Mouse (Mus musculus) midbrain, embryonic 13.5 days (tissue): ENCODE results near the gene Trim72. TPM values are rescaled to one million over a fixed set of nuclear protein-coding genes. Genes with fewer than 3 reads are reported as not detected.

Experiments used
- ATAC-seq: fragments of 200-750 bp; cut with Nextera tagmentation; 2 replicates; pipeline ENCODE4 v1.8.0; 2017; ENCODE audit warnings: mild to moderate bottlenecking, moderate TSS enrichment, moderate library complexity
- H3K27ac ChIP-seq: fragments of 300-500 bp; sonication (generic); 2 replicates; pipeline ENCODE4 v1.5.1; 2015; ENCODE audit warnings: inconsistent platforms, mild to moderate bottlenecking, moderate library complexity
- H3K27me3 ChIP-seq: fragments of 300-500 bp; sonication (generic); 2 replicates; pipeline ENCODE4 v1.6.1; 2015; ENCODE audit warnings: mild to moderate bottlenecking, inconsistent platforms
- H3K36me3 ChIP-seq: fragments of 300-500 bp; sonication (generic); 2 replicates; pipeline ENCODE4 v1.6.1; 2015; ENCODE audit warnings: mild to moderate bottlenecking, inconsistent platforms
- H3K4me1 ChIP-seq: fragments of 300-500 bp; sonication (generic); replicated peaks from 2 replicates; pipeline ENCODE4 v1.6.1; 2015; ENCODE audit warnings: inconsistent platforms
- H3K4me2 ChIP-seq: fragments of 300-500 bp; sonication (generic); replicated peaks from 2 replicates; pipeline ENCODE4 v1.6.1; 2015; ENCODE audit warnings: moderate library complexity, mild to moderate bottlenecking, inconsistent platforms
- H3K4me3 ChIP-seq: fragments of 300-500 bp; sonication (generic); replicated peaks from 2 replicates; pipeline ENCODE4 v1.5.1; 2015; ENCODE audit warnings: mild to moderate bottlenecking, inconsistent platforms
- H3K9ac ChIP-seq: fragments of 300-500 bp; sonication (generic); replicated peaks from 2 replicates; pipeline ENCODE4 v1.6.1; 2015; ENCODE audit warnings: mild to moderate bottlenecking, inconsistent platforms
- H3K9me3 ChIP-seq: fragments of 300-500 bp; sonication (generic); 2 replicates; pipeline ENCODE4 v1.6.1; 2016; ENCODE audit warnings: mild to moderate bottlenecking, inconsistent platforms
- WGBS: fragments of 180-500 bp; shearing (Covaris S2); methylation state at CpG from one replicate; pipeline ENCODE4 v1.1.7; 2015; 5-methylcytosine and 5-hydroxymethylcytosine counted together
- polyA plus RNA-seq: library from polyadenylated mRNA; unstranded; fragments of >200 nt; fragmentation: Nextera tagmentation; extraction: Ambion mirVana; gene quantifications from 2 replicates; pipeline ENCODE4 v1.2.1, GENCODE M21; 2015

Gene Trim72
- not detected in 2 replicates for polyA plus RNA-seq

DNA sequence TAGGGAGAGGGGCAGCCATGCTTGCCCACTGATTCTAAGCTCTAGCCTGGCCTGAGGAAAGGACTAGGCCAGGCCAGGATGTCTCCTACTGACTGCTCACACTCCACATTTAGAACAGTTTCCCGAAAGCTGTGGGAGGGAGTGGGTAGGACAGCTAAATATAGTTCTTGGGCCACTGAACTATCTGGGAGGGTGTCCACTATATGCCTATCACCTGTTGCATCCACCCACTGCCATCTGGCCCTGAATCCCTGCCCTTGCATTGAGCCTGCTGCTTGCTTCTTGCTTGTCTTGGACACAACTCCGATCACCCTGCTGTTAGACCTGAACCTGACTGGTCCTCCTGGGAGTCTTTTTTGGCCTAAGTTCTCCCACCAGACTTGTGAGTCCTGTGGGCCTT, at the start of gene Trim72:
Gene Trim72 (plus strand): TSS at position 262 of the 400 bp plus-strand sequence.
- no peak for ATAC-seq
- H3K27ac ChIP-seq = no peak within 1 kb of the TSS
- WGBS = 96% methylated on average over 2 of the region's 2 CpGs
- H3K9me3 ChIP-seq = no peaks in the 10 kb centered on the region
- H3K36me3 ChIP-seq = no peaks in the 10 kb centered on the region
- H3K27me3 ChIP-seq = peaks cover 8% of the 10 kb centered on the region; the same call in 1 of the 2 replicates
- no peak within 1 kb of the TSS for H3K4me3 ChIP-seq
- peak within 1 kb of the TSS; percentile 48; the same call in 1 of the 2 replicates for H3K9ac ChIP-seq
- peak within 1 kb of the TSS; percentile 27; the same call in 1 of the 2 replicates for H3K4me2 ChIP-seq
- H3K4me1 ChIP-seq = peaks cover 8% of the 10 kb centered on the region

DNA sequence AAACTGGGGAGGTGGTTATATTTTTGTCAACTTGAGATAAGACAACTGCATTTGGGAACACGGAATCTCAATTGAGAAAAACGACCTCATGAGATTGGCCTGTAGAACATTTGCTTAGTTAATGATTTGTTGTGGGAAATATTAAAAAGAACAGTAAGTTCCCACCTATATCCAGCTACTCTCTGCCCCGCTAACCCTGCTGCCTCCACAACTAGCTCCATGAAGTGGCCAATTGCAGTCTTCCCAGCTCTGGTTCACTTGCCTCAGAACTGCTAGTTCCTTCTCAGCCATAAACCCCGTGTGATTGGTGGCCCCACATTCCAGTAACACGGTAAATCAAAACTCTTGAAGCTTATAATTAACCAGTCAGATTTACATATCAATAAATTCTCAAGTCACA, 44.4 kb upstream of the Trim72 start:
- no peak overlapping the region for H3K9ac ChIP-seq
- no peaks in the 10 kb centered on the region for H3K4me1 ChIP-seq
- H3K9me3 ChIP-seq = no peaks in the 10 kb centered on the region
- 70% methylated on average over 5 of the region's 5 CpGs for WGBS
- H3K27me3 ChIP-seq = no peaks in the 10 kb centered on the region
- no peak overlapping the region for H3K4me3 ChIP-seq
- H3K4me2 ChIP-seq = no peak overlapping the region
- no peak for ATAC-seq
- no peak overlapping the region for H3K27ac ChIP-seq
- H3K36me3 ChIP-seq = no peaks in the 10 kb centered on the region

DNA sequence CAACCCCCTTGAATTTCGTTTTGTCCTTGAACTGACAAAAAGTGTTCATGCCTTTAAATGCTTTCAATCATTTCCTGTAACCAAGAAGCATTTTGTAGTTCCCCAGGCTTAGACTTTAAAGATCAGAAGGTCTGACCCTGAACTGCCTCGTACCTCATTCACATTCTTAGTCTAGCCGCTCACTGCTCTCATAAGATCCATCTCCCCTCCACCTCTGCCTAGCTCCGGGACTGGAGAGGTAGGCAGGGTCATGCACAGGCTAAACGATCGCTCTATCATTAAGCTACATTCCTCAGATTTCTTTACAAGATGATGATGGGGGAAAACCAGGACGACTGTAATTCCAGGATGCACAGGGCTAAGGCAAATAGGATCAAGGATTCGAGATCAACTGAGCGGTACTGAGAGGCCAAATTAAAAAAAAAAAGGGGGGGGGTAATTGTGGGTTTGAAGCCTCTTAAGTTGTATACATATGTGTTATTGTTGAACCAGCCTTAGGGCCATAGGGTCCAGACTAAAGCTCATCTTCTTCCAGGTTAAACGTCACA, 37.3 kb upstream of the Trim72 start:
- Histone ChIP-seq H3K36me3 (peaks cover 19% of the 10 kb centered on the region), H3K9ac (peak overlapping the region; percentile 93), H3K9me3 (no peaks in the 10 kb centered on the region), H3K4me1 (peaks cover 29% of the 10 kb centered on the region), H3K4me2 (peak overlapping the region; percentile 68), H3K4me3 (peak overlapping the region; percentile 95), H3K27ac (peak overlapping the region; percentile 97), H3K27me3 (no peaks in the 10 kb centered on the region)
- peak; percentile 2; the same call in 1 of the 2 replicates for ATAC-seq
- 10% methylated on average over 10 of the region's 10 CpGs for WGBS

DNA sequence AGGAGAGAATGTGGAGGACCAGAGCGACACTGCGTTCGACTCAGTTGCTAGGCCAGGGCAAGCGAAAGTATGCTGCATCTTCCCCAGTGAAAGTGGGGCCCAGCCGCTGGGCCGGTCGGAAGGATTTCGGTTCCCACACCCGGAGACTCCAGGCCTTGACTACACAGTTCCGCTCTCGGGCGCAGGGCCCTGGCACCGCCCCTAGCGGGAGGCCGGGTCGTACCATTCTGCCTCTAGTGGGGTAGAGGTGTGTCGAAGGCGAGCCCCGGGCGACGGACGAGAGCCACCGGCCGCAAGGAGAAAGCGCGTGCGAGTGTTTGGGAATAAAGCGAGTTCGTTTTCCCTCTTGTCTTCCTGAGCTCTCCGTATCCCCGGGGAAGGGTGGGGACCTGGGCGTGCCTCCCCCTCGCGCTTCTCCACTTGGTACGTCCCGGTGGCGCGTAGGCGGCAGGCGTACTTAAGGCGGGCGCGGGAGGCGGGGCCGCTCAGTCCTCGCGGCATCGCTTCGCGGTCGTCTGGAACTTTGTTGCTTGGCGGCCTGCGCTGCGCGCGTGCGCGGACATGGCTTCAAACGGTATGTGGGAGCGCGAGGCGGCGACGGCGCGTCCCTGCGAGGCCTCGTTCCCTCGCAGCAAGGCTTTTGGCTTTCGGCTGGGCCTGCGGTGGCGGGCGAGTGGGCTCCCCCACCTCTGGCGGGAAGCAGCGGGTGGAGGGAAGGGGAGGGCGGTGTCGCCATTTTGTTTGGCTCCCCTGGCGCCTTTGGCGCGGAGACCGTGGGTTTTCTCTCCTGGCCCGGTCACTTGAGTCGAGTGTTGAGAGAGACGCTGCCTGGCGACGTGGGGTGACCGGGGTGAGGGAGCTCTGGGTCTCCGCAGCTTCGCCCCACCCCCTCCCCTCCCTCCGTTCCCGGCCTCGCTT, 36.5 kb upstream of the Trim72 start, which contains the start of gene Fus:
Gene Fus (plus strand): TSS at position 454 of the 918 bp plus-strand sequence.
- H3K27ac ChIP-seq = peak within 1 kb of the TSS; percentile 97
- H3K9ac ChIP-seq = peak within 1 kb of the TSS; percentile 93
- H3K27me3 ChIP-seq = no peaks in the 10 kb centered on the region
- peak within 1 kb of the TSS; percentile 89 for H3K4me2 ChIP-seq
- no peaks in the 10 kb centered on the region for H3K9me3 ChIP-seq
- H3K4me1 ChIP-seq = peaks cover 29% of the 10 kb centered on the region
- H3K4me3 ChIP-seq = peak within 1 kb of the TSS; percentile 95
- peak; percentile 95 for ATAC-seq
- WGBS = under 1% methylated on average over 91 of the region's 92 CpGs
- H3K36me3 ChIP-seq = peaks cover 27% of the 10 kb centered on the region

DNA sequence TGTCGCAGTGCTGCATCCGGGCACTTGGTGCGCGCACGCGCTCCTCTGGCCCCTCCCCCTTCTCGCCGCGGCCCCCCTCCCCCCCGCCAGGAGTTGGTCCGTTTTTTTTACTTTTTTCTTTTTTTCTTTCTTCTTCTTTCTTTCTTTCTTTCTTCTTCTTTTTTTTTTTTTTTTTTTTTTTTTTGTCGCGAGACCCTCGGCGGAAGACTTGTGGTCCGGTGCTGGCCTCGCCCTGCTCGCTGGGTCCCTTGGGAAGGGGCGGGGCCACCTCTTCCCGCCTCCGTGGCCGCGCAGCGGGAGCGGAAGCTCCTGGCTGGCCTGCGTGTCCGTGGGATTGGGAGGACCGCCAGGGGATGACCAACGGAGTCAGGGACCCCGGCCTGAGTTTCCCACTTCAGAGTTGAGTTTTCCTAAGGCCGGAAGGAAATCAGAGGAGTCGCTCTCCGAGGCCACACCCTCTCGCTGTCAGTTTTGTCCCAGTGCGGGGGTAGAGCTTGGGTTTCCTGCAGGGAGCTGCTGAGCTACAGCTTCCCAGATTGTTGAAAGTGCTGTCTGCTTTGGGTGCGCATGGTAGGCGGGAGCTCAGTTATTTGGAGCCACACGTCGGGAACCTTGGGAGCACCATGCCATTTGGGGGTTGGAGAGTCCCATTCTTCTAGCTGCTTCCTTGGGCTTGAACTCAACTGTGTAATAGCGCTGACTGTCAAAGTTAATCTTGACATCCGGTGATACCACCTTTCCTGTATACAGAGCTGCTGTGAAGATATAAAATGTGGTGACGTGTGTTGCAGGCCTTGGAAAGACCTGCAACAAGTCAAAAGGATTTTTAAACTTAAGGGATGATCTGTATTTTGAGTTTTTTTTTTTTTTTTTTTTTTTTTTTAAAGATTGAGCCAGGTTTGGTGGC, 35.6 kb upstream of the Trim72 start:
- peak; percentile 53; the same call in 1 of the 2 replicates for ATAC-seq
- under 1% methylated on average over 38 of the region's 42 CpGs for WGBS
- peak overlapping the region; percentile 95 for H3K4me3 ChIP-seq

DNA sequence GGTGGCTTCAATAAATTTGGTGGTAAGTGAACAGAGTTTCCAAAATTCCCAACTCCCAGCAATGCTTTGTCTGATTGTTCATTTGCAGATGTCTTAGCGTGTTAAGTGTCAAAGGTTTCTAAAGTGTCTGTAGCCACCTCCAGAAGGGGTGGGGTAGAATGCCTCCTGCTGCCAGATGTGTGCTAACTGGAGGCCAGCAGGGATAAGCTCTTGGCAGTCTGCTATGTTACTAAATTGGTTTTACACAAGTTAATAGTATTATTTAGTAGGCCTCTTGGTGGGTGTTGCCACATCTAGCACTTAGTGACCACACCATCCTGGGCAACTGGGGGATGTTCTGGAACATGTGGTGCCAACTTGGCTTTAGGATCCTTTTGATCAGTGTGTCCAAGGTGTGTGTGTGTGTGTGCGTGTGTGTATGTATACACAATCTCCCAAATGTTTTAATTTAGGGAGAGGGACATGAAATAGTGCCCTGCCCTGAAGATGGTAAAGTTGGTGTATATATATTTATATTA, 29.3 kb upstream of the Trim72 start:
- H3K27me3 ChIP-seq = no peaks in the 10 kb centered on the region
- no peaks in the 10 kb centered on the region for H3K9me3 ChIP-seq
- no peak overlapping the region for H3K9ac ChIP-seq
- H3K36me3 ChIP-seq = peaks cover 95% of the 10 kb centered on the region
- no peak overlapping the region for H3K27ac ChIP-seq
- H3K4me3 ChIP-seq = no peak overlapping the region
- 85% methylated on average over 2 of the region's 2 CpGs for WGBS
- no peak overlapping the region for H3K4me2 ChIP-seq
- no peak for ATAC-seq
- H3K4me1 ChIP-seq = peaks cover 11% of the 10 kb centered on the region

More for the DNA sequence above, 35.6 kb upstream of the Trim72 start:
- H3K36me3 ChIP-seq = peaks cover 36% of the 10 kb centered on the region
- peaks cover 29% of the 10 kb centered on the region for H3K4me1 ChIP-seq
- peak overlapping the region; percentile 97 for H3K27ac ChIP-seq
- H3K4me2 ChIP-seq = peak overlapping the region; percentile 89
- no peaks in the 10 kb centered on the region for H3K27me3 ChIP-seq
- H3K9me3 ChIP-seq = no peaks in the 10 kb centered on the region
- H3K9ac ChIP-seq = peak overlapping the region; percentile 93

DNA sequence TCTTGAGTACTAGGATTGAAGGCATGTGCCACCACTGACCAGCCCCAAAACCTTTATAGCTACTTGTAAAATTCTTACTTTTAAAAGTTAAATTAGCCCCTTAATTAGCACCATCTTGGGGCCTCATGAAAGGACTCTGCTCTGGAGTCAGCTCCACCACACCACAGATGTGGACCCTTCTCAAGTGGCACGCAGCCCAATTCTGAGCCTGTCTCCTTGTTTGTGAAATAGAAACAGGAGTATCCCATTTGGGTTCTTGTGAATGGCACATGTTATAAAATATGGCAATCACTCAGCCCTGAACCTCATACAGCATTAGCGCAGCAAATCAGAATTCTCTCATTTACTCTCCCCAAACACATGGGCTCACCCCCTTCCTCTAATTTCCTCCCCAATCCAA, 24.9 kb upstream of the Trim72 start:
- Histone ChIP-seq H3K4me3 (no peak overlapping the region), H3K27ac (no peak overlapping the region), H3K4me1 (no peaks in the 10 kb centered on the region), H3K27me3 (no peaks in the 10 kb centered on the region), H3K9ac (no peak overlapping the region), H3K4me2 (no peak overlapping the region), H3K36me3 (peaks cover 97% of the 10 kb centered on the region), H3K9me3 (no peaks in the 10 kb centered on the region)
- 99% methylated on average over 2 of the region's 2 CpGs for whole genome bisulfite sequencing
- ATAC-seq = no peak

DNA sequence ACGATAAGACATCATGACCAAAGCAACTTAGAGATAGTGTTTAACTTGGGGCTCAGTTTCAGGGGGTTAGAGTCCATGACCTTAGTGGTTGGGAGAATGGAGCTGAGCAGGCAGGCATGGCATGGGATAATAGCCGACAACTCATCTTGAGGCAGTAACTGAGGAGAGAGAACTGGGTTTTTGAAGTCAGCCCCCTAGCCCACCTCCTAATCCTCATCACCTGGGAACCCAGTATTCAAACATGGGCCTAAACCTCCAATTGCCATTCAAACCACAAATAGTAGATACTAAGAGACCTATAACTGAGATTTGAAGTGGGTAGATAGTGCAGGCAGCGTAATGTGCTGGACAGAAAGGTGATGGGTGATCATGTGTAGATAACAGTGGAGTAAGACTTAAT, 23.1 kb upstream of the Trim72 start:
- no peak overlapping the region for H3K27ac ChIP-seq
- H3K36me3 ChIP-seq = peaks cover 96% of the 10 kb centered on the region
- H3K9ac ChIP-seq = no peak overlapping the region
- H3K27me3 ChIP-seq = no peaks in the 10 kb centered on the region
- no peak overlapping the region for H3K4me3 ChIP-seq
- ATAC-seq = no peak
- no peaks in the 10 kb centered on the region for H3K4me1 ChIP-seq
- WGBS = 94% methylated on average over 3 of the region's 3 CpGs
- H3K9me3 ChIP-seq = no peaks in the 10 kb centered on the region
- H3K4me2 ChIP-seq = no peak overlapping the region

DNA sequence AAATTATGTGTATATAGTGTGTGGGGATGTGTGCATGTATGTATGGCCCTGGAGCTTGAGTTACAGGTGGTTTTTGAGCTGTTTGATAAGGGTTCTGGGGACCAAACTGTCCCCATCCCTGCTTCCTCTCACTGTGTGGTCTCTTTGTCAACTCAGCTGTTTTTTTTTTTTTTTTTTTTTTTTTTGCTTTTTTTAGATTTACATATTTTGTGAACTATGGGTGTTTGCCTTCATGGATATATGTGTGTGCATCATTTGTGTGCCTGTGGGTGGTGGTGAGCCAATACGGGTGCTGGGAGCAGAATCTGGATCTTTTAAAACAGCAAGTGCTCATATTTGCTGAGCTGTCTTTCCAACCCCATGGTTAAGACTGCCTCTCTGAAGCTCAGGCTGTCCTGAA, 14.8 kb upstream of the Trim72 start:
- no peak for ATAC-seq
- Histone ChIP-seq H3K36me3 (peaks cover 58% of the 10 kb centered on the region), H3K9me3 (no peaks in the 10 kb centered on the region), H3K4me2 (no peak overlapping the region), H3K27ac (no peak overlapping the region), H3K9ac (no peak overlapping the region), H3K4me3 (no peak overlapping the region), H3K4me1 (no peaks in the 10 kb centered on the region), H3K27me3 (no peaks in the 10 kb centered on the region)
- 90% methylated on average over 1 of the region's 1 CpGs for WGBS

DNA sequence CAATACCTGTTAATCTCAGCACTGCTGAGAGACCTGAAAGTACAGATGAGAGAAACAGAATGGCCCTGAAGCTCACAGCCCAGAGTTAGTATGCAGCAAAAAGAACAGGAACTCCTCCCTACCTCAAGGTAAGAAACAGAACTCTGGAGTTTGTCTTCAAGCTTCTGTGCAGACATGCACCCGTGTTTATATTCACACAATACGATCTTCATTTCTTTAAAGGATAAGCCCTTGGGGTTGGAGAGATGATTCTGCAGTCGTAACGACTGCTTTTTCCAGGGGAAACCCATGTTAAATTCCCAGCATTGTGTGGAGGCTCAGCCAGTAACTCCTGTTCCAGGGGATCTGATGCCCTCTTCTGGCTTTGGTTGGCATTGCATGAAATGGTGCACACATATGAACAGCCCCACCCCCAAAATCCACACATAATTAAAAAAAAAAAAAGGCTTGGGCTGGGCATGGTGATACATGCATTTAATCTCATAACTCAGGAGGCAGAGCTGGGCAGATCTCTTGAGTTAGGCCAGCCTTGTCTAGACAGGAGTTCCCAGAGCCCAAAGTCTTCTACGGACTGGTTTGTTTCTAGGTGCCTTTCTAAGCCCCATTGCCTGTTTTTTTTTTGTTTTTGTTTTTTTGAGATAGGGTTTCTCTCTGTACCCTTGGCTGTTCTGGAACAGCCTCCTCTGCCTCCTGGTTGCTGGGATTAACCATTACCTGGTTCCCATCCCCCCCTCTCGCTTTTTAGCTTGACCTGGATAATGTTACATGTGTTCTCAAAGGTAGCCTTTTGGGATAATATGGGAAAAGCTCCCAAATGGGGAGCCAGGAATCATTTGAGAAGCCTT, 11.9 kb upstream of the Trim72 start:
- 51% methylated on average over 6 of the region's 6 CpGs for WGBS
- H3K4me3 ChIP-seq = no peak overlapping the region
- ATAC-seq = peak; percentile 56
- H3K27me3 ChIP-seq = no peaks in the 10 kb centered on the region
- H3K4me2 ChIP-seq = no peak overlapping the region
- no peaks in the 10 kb centered on the region for H3K9me3 ChIP-seq
- H3K36me3 ChIP-seq = peaks cover 30% of the 10 kb centered on the region
- H3K27ac ChIP-seq = peak overlapping the region; percentile 40
- H3K9ac ChIP-seq = no peak overlapping the region
- no peaks in the 10 kb centered on the region for H3K4me1 ChIP-seq
